Mouse (Mus musculus) induced T-regulatory cell, adult 2 months (primary cell): ENCODE measurements around the gene Atf6b.

ENCODE experiments used
- DNase-seq: peaks from one replicate; pipeline ENCODE4 v3.0.0-alpha.2; 2012; ENCODE audit warnings: low read depth

Gene Atf6b

GRCm38 (mm10) chr17:34670235-34670634 is 23.3 kb downstream of the Atf6b start, which contains the start of gene Tnxb:
Tnxb (plus strand) TSS chr17:34670535.
- DNase-seq: no peak

GRCm38 (mm10) chr17:34671151-34672066 is 24.5 kb downstream of the Atf6b start:
- DNase-seq: no peak

DNA sequence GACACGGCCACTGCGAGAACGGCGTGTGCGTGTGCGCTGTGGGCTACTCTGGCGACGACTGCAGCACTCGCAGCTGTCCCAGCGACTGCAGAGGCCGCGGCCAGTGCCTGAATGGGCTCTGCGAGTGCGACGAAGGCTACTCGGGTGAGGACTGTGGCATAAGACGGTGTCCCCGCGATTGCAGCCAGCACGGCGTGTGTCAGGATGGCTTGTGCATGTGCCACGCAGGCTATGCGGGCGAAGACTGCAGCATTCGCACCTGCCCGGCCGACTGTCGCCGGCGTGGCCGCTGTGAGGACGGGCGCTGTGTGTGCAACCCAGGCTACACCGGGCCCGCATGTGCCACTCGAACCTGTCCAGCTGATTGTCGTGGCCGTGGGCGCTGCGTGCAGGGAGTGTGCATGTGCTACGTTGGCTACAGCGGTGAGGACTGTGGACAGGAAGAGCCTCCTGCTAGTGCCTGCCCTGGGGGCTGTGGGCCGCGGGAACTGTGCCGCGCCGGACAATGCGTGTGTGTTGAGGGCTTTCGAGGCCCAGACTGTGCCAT is 25.4 kb downstream of the Atf6b start:
- DNase-seq: no peak

DNA sequence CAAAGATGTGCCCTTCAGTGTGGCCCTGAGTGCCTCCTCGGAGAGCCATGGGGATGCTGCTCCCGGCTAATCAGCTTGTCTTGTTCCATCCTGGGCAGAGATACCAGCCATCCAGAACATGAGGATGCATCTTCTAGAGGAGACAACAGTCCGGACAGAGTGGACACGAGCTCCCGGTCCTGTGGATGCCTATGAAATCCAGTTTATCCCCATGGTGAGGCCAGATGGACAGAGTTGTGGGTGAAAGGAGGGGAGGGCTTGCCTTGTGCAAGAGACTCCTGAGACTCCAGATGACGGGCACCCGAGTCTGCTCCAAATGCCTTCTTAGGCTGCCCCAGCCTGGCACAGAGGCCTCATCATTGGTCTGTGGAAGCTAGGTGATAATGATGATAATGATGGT is 26.2 kb downstream of the Atf6b start:
- DNase-seq: no peak

DNA sequence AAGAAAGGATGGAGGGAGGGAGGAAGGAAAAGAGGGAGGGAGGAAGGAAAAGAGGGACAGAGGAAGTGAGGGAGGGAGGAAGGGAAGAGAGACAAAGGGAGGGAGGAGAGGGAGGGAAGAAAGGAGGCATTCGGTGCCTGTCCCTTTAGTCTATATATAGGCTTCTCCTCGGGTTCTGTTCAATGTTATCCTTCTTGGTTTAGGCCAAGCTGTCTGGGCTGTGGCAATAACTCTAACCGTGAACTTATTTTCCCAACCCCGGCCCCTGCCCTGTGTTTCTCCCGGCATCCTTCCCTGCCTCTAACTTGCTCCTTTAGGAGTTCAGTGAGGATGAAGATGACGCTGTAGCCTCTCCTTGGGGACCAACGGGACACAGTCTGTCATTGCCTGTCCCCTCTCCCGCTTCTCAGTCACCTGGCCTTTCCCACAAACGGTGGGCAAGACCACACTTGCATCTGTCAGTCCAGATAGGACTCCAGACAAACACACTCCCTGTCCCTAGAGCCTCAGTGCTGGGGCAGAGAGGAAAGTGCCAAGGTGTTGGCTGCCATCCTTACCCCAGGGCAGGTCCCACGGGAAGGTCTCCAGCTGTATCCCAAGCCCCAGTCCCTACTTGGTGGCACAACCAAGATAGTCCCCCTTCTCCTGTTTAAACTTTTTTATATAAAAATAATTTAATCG is 27.7 kb downstream of the Atf6b start:
- no peak for DNase-seq

DNA sequence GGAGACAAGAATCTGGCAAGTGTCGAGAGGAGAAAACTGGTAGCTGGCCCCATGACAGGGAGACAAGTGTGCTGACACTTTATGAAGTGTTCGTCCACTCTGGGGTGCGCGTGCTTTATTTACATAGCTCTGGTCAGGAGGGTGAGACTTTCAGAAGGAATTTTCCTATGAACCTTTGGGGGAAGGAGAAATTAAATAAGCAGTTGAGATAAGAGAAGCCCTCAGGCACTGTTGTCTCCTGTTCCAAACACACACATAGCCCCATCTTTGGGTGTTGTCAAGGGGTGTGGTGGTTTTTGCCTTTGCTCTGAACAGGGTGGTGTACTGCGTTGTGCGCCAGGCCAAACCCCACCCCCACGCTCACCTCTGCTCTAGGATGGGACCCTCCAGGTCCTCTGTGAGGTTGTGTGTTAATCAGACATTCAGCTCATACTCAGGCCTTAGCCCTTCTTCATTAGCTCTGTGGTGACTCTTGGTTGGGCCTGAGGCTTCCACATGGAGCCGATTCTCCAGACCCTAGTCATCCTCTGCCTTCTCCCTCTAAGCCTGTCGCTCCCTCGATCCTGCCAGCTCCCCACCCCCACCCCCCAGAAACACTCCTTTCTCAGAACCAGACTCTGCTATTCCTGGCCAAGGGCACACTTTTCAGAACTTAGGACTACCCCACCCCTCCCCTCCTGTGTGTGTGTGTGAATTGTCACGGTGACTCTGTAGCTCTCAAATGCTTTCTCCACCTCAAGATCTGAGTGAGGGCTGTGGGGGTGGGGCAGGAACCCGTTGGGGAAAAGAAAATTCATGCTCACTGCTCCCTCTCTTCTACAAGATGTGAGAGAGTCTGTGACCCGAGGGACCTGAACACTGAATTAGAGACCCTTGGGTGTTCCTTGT is 28.5 kb downstream of the Atf6b start:
- no peak for DNase-seq

GRCm38 (mm10) chr17:34676093-34676460 is 29.1 kb downstream of the Atf6b start:
- DNase-seq: no peak

DNA sequence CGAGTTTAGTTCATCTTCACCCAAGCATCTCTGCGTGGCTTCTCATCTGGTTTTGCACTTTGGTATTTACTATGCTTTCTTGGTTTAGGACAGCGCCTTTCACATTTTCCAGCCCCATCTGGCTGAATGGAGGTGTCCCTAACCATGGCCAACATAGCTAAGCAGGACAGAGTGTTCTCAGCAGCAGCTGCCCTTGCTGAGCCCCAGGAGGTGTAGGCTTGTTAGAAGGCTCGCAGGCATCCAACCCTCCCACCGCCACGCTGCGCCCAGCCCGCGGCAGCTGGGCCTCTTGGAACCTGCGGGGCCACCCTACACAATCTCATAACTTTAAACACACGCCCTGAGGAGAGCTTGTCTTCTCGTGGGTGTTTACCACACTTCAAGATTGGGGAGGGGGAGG is 29.7 kb downstream of the Atf6b start:
- DNase-seq: no peak

DNA sequence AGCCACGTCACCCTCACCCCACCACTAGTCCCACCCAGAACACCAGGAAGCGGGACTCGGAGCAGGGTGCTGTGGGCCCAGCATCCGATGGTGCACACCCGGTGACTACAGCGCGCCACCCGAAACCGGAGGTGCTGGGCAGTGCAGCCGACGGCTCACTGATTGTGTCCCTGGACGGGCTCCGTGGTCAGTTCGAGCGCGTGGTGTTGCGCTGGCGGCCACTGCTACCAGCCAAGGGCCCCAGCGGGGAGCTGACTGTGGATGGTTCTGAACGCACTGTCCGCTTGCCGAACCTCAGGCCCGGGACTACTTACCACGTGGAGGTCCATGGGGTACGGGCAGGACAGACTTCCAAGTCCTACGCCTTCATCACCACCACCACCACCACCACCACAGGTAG is 33.2 kb downstream of the Atf6b start:
- no peak for DNase-seq

- DNase-seq: no peak
These were observed 33.7 kb downstream of the Atf6b start for GRCm38 (mm10) chr17:34680621-34681020.

DNA sequence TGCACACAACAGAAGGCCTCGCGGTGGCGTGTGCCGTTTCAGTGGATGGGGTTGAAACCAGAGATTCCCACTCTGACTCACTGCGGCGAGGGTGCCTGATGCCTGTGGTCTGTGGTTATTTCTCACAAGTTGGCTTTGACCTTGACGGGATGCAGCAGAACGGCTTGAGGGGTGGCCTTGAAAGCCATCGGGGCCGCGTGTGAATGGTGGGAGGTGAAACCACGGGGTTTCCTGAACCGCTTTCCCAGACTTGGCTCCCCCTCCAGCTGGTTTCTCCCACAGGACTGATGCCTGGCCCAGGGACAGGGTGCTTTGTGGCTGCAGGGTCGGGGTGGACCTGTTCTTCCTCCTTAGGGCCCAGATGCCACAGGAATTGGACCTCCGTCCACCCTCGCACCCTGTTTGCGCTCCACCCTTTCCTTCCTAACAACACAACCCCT is 34.2 kb downstream of the Atf6b start:
- DNase-seq: peak; percentile 71

DNA sequence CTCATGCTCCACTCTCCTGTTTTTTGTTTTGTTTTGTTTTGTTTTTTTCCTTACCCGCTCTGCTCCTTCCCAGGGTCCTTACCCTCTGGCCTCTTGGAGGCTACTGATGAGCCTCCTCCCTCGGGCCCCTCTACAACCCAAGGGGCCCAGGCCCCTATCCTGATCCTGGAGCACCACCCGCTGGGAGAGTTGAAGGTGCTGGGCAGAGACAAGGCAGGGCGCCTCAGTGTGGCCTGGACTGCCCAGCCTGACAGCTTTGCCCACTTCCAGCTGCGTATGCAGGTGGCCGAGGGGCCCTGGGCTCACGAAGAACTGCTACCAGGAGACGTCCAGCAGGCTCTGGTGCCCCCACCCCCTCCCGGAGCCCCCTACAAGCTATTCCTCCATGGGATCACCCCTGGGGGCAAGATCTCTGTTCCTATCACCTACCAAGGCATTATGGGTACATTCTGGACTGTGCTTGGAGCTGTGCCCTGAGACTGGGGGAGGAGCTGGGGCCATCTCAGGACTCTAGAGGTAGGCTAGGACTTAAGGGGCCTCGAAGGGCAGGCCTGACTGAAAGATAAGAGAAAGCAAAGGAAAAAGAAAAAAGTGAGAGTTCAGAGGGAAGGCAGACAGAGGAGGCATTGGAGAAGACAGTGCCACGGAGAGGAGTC is 35.1 kb downstream of the Atf6b start:
- DNase-seq: no peak

DNA sequence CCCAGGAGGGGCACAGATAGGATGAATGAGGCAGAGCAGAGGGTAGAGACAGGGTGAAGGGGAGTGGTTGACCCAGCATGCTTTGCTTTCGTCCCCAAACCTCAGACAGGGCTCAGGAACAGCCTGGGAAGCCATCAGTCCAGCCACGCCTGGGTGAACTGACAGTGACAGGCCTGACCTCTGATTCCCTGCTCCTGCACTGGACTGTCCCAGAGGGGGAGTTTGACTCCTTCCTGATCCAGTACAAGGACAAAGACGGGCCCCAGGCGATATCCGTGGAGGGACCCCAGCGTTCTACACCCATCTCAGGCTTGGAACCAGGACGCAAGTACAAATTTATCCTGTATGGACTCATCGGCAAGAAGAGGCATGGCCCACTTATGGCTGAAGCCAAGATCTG is 36.2 kb downstream of the Atf6b start:
- DNase-seq: no peak

- DNase-seq: no peak
These were observed 36.8 kb downstream of the Atf6b start for GRCm38 (mm10) chr17:34683686-34684220.

DNA sequence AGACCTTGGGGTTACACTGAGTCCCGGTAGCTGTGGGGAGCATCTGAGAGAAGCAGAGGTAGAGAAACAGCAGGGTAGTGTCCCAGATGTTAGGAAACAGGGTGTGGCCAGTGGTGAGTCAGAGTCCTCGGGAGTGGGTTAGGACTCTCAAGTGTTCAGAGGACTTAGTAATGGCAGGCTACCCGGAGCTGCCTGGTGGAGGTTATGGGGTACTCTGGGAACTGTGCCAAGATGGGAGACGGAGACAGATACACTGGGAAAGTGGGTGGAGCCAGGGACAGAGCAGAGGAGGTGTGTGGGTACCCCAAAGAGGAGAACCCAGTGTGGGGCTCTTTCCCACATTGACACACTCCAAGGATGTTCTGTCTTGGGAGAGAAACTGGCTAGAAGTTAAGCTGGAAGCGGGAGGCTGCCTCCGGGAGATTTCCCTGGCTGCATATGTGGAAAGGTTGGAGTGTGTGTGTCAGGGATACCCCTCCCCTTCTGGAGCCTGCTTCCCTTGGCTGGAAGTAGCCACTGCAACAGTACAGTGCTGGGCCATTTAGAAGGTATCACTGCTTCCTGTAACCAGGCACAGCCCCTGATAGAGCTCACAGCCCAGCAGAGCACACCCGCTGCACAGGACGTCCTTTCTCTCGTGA is 37.4 kb downstream of the Atf6b start:
- DNase-seq: no peak

GRCm38 (mm10) chr17:34685120-34686110 is 38.5 kb downstream of the Atf6b start:
- DNase-seq: no peak

- no peak for DNase-seq
These were observed 41.9 kb downstream of the Atf6b start for GRCm38 (mm10) chr17:34688889-34689288.

GRCm38 (mm10) chr17:34690458-34690857 is 43.5 kb downstream of the Atf6b start:
- DNase-seq: no peak

- DNase-seq: no peak
These were observed 46.0 kb downstream of the Atf6b start for GRCm38 (mm10) chr17:34692906-34693305.
